11 mouse cellular contexts compared by ENCODE assay signal in genomic region chr3:121569767-121570166, GRCm38 (mm10).
"Had no signal": no experiment of that assay in that cellular context is flagged by ENCODE, and none has a peak within 500 bp of the region (broad histone marks: within the 10 kb centered on the region; RNA-seq: fewer than 3 reads in every experiment).

No protein-coding gene starts in this region.

- DNase-seq: retina, postnatal 1 day; right cerebral cortex, adult 18-20 months; right cerebral cortex, postnatal 14 days; right cerebral cortex, postnatal 25 days; right cerebral cortex, postnatal 4 days; spleen, adult 18-20 months; thymus, adult 18-20 months; thymus, adult 2 months; thymus, postnatal 25 days; thymus, postnatal 36 days; thymus, postnatal 4 days had no signal
